Mouse (Mus musculus): ENCODE data around the gene Rnf123.
"Not testable (repeated sequence)": the region's sequence is repeated elsewhere in the genome, so short reads cannot be mapped to it uniquely, and the experiment has no call there.

Rnf123 gene

DNA sequence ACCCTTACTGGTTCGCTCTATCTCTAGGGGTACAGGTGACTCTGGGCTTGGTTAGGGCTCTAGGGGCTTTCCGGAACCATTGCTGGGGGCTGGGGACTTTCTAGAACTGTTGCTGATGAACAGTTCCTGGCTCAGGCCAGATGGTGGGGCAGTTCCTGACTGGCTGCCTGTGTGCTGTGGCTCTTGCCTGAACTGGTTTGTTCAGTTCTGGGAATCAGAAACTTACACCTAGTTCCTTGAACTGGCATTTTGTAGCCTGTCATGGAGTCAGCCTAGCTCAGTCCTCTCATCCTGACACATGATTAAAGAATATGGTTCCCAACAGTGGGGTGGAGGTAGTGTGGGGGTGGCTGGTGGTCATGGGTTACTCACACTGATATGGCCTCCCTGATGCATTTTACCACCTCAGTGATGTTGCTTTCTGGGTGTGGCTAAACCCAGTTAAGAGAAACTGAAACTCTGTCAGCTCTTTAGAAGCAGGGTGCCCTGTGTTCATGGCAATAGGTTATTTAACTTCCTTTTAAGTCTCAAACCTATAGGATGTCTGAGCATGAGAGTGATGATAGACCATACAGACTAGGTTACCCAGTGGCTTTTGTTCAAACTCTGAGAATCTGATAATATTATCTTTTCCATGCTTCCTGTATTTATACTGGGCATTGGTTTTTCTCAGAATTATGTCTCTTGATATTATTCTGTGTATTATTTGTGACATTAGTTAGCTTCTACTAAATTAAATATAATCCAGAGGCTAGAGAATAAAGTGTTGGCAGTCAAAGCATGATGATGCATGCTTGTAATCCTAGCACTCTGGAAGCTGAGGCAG lies 47.6 kb downstream of the Rnf123 start:
- no peak for DNase-seq (ENCODE audit: low read depth, low spot score)

DNA sequence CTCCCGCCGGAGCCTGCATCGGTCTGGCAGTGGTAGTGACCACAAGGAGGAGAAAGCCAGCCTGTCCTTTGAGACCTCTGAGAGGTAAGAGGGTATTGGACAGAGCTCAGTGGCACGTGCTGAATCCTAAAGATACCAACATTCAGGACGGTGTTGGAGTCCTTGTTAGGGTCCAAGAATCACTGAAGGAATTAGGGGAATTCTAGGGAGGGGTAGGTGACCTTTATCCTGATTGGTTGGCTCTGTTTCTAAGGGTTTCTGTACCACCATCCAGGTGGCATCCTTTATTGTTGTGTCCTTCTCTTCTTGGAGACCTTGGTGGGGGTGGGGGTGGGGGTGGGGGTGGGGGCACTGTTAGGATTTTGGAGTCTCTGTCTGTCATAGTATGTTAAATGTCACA lies 51.0 kb downstream of the Rnf123 start:
- no peak for DNase-seq (ENCODE audit: low read depth, low spot score)

DNA sequence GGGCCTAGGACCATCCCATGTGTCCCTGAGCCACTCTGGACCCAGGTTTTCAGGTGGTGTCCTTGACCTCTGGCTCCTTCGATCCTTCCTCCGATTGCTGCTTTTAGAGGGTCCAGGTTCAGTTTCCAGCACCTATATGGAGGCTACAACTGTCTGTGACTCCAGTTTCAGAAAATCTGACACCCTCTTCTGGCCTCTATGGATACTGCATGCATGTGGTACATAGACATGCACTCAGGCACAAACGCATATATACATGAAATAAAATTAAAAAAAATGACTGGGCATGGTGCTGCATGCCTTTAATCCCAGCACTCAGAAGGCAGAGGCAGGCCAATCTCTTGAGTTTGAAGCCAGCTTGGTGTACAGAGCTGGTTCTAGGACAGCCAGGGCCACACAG lies 55.3 kb downstream of the Rnf123 start:
- DNase-seq (ENCODE audit: low read depth, low spot score) = no peak

DNA sequence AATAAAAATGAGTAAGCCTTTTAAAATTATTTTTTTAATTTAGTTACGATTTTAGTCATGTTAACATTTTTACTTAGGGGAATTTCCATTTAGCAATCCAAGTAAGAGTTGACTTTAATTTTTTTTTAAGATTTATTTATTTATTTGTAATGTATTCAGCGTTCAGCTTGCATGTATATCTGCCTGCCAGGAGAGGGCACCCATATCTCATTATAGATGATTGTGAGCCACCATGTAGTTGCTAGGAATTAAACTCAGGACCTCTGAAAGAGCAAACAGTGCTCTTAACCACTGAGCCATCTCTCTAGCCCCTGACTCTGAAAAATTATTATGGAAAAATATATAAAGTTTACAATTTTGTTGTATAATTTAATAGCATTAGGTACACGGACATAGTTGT lies 56.6 kb downstream of the Rnf123 start:
- DNase-seq (ENCODE audit: low read depth, low spot score) = no peak

GRCm38 (mm10) chr9:108023216-108023615 lies 59.9 kb downstream of the Rnf123 start:
- DNase-seq (ENCODE audit: low read depth, low spot score) = no peak

DNA sequence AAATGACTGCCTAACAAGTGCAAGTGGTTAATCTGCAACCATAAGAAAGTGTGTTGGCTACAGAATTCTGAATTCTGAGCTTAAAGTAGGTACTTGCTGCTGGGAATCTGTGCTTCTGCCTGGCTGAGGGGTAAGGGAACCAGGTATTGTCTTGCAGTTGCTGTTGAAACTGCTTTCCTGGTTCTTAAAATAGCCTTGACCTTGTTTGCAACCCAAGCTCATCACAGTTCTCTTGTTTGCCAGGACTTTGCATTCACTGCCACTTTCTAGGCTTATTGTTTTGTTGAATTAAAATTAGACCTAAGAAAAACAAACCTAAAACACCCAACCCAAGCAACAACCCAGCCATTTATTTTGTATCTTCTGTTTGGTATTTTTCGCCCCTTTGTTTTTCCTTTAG lies 62.4 kb downstream of the Rnf123 start:
- no peak for DNase-seq (ENCODE audit: low read depth, low spot score)

DNA sequence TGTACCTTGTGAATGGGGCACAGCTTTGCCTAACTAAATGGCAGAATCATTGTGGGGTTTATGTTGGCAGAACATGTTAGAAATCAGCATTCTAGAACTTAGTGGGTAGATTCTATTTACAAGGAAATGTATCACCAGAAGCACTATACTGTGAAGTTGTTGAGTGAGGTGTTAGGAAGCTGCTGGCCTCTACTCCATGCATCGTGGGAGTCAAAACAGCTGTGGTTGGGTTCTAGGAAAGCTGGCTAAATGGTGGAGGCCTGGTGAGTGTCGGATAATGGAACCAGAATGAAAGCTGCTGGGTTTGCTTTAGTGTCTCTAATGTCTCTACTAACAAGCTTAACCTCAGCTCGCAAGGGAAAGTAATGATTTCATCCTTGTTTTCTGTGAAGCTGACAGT lies 66.0 kb downstream of the Rnf123 start:
- DNase-seq (ENCODE audit: low read depth, low spot score) = no peak

- DNase-seq (ENCODE audit: low read depth, low spot score) = not testable (repeated sequence)
These were observed 69.6 kb downstream of the Rnf123 start for GRCm38 (mm10) chr9:108013577-108013976.

DNA sequence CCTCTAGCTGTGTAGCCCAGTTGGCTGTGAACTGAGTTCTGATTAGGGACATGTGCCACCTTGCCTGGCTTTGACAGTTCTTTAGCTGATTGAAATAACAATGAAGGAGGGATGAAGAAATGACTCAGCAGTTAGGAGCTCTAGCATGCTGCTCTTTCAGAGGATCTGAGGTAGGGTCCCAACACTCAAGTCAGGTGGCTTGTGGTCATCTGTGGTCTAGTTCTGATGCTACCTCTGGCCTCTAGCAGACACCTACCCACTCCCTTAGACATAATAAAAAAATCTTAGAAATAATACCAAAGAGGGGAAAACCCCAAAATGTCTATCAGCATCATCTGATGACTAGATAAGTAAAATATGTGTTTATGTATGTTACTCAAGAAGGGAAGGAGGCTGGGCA lies 72.8 kb downstream of the Rnf123 start:
- no peak for DNase-seq (ENCODE audit: low read depth, low spot score)

DNA sequence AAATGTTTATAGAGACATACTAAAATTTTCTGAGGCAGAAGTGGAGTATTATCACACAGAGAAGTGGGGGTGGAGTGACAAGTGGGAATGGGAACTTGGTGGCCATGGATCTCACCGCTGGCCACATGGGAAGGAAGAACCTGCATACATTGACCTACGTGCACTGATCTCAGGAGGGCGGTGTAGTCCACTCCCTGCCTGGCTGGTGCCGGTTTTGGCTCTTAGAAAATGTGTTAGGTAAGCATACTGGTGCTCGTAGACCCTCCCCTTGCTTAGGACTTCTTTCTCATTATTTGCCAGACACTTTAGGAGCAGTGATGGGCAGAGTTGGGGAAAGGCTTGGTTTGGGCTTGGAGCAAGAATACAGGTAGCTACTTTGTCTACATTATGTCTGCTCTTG lies 75.1 kb downstream of the Rnf123 start:
- DNase-seq (ENCODE audit: low read depth, low spot score) = no peak

DNA sequence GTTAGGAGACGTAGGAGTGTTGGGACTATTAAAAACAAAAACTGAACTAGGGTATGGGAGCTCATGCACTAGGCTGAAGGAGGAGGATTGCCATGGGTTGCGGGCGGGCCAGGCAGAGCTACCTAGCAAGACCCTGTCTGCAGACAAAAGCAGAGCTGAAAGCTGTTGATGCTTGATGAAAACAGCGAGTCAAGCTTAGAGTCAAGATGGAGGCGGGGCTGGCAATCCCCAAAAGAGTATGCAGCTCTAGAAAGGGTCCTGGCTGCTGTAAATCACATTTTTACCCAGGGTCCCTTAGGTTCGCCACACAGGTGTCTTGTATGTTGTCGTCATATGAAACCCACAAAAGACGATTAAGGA lies 79.6 kb downstream of the Rnf123 start:
- no peak for DNase-seq (ENCODE audit: low read depth, low spot score)

DNA sequence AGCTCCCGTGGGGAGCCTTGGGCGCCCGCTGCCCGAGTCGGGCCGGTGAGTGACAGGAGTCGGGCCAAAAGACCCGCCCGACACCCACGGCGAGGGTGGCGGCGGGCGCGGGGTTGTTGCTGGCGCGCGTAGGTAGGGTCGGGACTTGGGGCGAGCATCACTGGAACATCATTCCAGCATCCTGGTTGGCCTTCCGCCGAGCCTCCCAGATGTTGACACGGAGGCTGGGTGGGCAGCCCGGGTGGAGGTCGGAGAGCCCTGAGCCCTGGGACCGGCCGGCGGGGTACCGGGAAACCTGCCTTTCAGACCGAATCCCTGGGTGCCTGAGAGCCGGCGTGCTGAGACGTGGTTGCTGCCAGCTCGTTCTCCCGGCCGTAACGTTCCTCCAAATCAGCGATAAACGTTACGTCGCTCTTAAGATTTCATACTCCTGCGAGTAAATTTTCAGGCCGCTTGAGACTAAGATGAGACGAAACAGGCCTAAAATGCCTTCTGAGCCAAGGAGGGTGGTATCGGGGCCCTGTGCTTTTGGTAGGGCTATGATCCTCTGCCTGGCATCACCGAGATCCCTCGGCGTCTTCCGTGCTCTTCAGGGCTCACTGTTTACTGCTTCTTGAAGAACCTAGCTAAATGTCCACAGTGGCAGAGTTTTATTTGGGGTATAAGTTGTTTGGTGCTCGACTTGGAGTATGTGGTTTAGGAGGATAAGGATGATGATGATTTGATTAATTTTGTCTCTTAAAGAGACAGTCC lies 80.2 kb downstream of the Rnf123 start:
- no peak for DNase-seq (ENCODE audit: low read depth, low spot score)

GRCm38 (mm10) chr9:108001922-108002770 lies 81.0 kb downstream of the Rnf123 start, which contains the start of gene Ip6k1:
Ip6k1 (plus strand) TSS chr9:108002501.
- DNase-seq (ENCODE audit: low read depth, low spot score) = peak; percentile 100
